Mouse (Mus musculus) stomach, embryonic 15.5 days (tissue): ENCODE data around the gene Adcy5. TPM values are rescaled to one million over a fixed set of nuclear protein-coding genes. Genes with fewer than 3 reads are reported as not detected.

Experiments
- ATAC-seq: fragments of 200-750 bp; cut with Nextera tagmentation; 2 replicates; pipeline ENCODE4 v1.8.0; 2017; ENCODE audit warnings: low read depth, moderate number of reproducible peaks, moderate TSS enrichment; ENCODE audit not compliant: insufficient read depth, low FRiP score
- H3K27ac ChIP-seq: fragments of 300-500 bp; sonication (generic); 2 replicates; pipeline ENCODE4 v1.5.1; 2015; ENCODE audit warnings: mild to moderate bottlenecking, inconsistent platforms
- H3K27me3 ChIP-seq: fragments of 300-500 bp; sonication (generic); replicated peaks from 2 replicates; pipeline ENCODE4 v1.6.1; 2015; ENCODE audit warnings: inconsistent platforms
- H3K36me3 ChIP-seq: fragments of 300-500 bp; sonication (generic); 2 replicates; pipeline ENCODE4 v1.6.1; 2015; ENCODE audit warnings: inconsistent platforms
- H3K4me1 ChIP-seq: fragments of 300-500 bp; sonication (generic); 2 replicates; pipeline ENCODE4 v1.6.1; 2015; ENCODE audit warnings: inconsistent platforms
- H3K4me2 ChIP-seq: fragments of 300-500 bp; sonication (generic); 2 replicates; pipeline ENCODE4 v1.6.1; 2015; ENCODE audit warnings: mild to moderate bottlenecking, inconsistent platforms
- H3K4me3 ChIP-seq: fragments of 300-500 bp; sonication (generic); replicated peaks from 2 replicates; pipeline ENCODE4 v1.5.1; 2015; ENCODE audit warnings: inconsistent platforms
- H3K9ac ChIP-seq: fragments of 300-500 bp; sonication (generic); 2 replicates; pipeline ENCODE4 v1.6.1; 2015; ENCODE audit warnings: inconsistent platforms
- H3K9me3 ChIP-seq: fragments of 300-500 bp; sonication (generic); 2 replicates; pipeline ENCODE4 v1.6.1; 2016; ENCODE audit warnings: inconsistent platforms
- WGBS: fragments of 180-500 bp; shearing (Covaris S2); methylation state at CpG from one replicate; pipeline ENCODE4 v1.1.7; 2015; 5-methylcytosine and 5-hydroxymethylcytosine counted together
- polyA plus RNA-seq: library from polyadenylated mRNA; unstranded; fragments of >200 nt; fragmentation: Nextera tagmentation; extraction: Ambion mirVana; gene quantifications from 2 replicates; pipeline ENCODE4 v1.2.1, GENCODE M21; 2015

Gene Adcy5
- polyA plus RNA-seq, 1 experiment from 2014 or later = 3.0 TPM

DNA sequence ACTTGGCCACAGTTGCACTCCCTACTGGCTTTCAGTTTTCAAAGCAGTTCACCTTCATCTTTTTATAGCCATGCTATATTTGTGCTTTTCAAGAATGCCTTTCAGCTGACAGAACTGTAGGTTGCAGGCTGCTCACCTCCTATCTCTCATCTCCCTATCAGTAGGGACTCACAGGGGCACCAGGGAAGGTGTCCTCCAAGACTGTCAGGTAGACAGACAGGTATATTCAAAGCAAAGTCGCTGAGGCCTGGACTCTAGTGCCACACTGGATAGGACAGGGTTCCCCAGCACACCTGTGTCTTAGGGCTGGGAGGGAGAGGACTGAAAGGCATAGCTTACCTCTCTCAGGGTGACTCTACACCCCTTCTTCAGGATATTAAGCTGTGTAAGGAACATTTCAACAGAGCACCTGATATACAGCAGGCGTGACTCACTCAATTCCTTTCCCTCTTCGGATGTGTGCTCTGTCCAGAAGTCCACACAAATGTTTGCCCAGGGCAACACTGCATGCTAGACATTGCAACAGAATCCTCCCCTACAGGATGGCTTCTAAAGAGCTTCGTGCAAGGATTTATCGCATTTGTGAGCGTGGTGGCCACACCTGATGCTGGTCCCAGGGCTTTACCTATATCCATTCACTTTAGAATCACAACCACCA, 153.9 kb downstream of the Adcy5 start:
- WGBS = 86% methylated on average over 6 of the region's 6 CpGs
- Histone ChIP-seq H3K9ac (no peak overlapping the region), H3K27ac (no peak overlapping the region), H3K4me2 (no peak overlapping the region), H3K27me3 (no peaks in the 10 kb centered on the region), H3K36me3 (peaks cover 3% of the 10 kb centered on the region; the same call in 1 of the 2 replicates), H3K4me3 (no peak overlapping the region), H3K9me3 (no peaks in the 10 kb centered on the region), H3K4me1 (no peaks in the 10 kb centered on the region)
- ATAC-seq = no peak

- Histone ChIP-seq H3K4me3 (no peak overlapping the region), H3K9ac (no peak overlapping the region), H3K36me3 (peaks cover 3% of the 10 kb centered on the region; the same call in 1 of the 2 replicates), H3K27ac (no peak overlapping the region), H3K9me3 (no peaks in the 10 kb centered on the region), H3K4me1 (no peaks in the 10 kb centered on the region), H3K27me3 (no peaks in the 10 kb centered on the region), H3K4me2 (no peak overlapping the region)
- 77% methylated on average over 4 of the region's 4 CpGs for WGBS
- no peak for ATAC-seq
Observed at GRCm38 (mm10) chr16:35309634-35310033, 155.0 kb downstream of the Adcy5 start.

- ATAC-seq = no peak
- H3K27ac ChIP-seq = no peak overlapping the region
- 14% methylated on average over 2 of the region's 2 CpGs for WGBS
- peaks cover 3% of the 10 kb centered on the region; the same call in 1 of the 2 replicates for H3K36me3 ChIP-seq
- H3K4me1 ChIP-seq = no peaks in the 10 kb centered on the region
- no peak overlapping the region for H3K4me3 ChIP-seq
- no peak overlapping the region for H3K4me2 ChIP-seq
- no peak overlapping the region for H3K9ac ChIP-seq
- H3K9me3 ChIP-seq = no peaks in the 10 kb centered on the region
- H3K27me3 ChIP-seq = no peaks in the 10 kb centered on the region
Observed at GRCm38 (mm10) chr16:35310551-35311110, 156.0 kb downstream of the Adcy5 start.

DNA sequence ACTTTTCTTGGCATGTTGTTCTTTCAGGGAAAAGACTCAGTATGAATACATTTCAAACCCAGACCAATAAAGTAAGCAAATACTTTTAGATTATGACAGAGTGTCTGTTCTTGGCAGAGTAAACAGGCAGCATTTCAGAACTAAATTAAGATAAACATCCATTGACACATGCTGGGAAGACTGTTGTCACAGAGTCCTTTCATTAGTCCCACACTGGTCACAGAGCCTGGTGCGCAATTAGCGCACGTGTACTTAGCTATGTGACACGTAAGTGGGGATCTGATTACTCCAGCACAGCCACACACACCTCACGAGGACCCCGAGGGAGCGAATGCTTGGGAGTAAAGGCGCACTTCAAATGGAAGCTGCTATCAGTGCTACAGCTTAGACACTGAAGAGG, 156.9 kb downstream of the Adcy5 start:
- H3K27ac ChIP-seq = no peak overlapping the region
- ATAC-seq = no peak
- WGBS = 58% methylated on average over 8 of the region's 8 CpGs

DNA sequence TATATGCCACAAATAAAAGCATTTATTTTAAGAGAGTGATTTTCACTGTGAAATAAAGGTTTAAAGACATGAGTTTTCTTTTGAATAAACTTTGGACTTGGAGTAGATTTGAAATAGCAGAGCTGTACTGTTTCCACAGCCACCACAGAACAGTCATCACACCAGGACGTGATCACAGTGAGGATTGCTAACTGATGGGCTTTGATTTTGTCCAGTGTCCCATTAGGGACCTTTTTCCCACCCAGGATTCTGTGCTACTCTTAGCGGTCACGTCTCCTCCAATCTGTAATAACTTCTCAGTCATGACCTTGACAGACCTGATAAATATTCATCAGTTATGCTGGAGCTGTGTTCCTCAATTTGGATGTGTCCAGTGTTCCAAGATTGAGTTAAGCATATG, 160.8 kb downstream of the Adcy5 start:
- H3K4me3 ChIP-seq = no peak overlapping the region
- 69% methylated on average over 3 of the region's 3 CpGs for WGBS
- no peak overlapping the region for H3K9ac ChIP-seq
- no peak overlapping the region for H3K27ac ChIP-seq
- no peaks in the 10 kb centered on the region for H3K9me3 ChIP-seq
- H3K4me2 ChIP-seq = no peak overlapping the region
- H3K4me1 ChIP-seq = no peaks in the 10 kb centered on the region
- no peak for ATAC-seq
- H3K36me3 ChIP-seq = peaks cover 3% of the 10 kb centered on the region; the same call in 1 of the 2 replicates
- no peaks in the 10 kb centered on the region for H3K27me3 ChIP-seq

More for the DNA sequence above, 156.9 kb downstream of the Adcy5 start:
- Histone ChIP-seq H3K9ac (no peak overlapping the region), H3K9me3 (no peaks in the 10 kb centered on the region), H3K27me3 (no peaks in the 10 kb centered on the region), H3K36me3 (peaks cover 3% of the 10 kb centered on the region; the same call in 1 of the 2 replicates), H3K4me2 (no peak overlapping the region), H3K4me1 (no peaks in the 10 kb centered on the region), H3K4me3 (no peak overlapping the region)

- Histone ChIP-seq H3K36me3 (peaks cover 3% of the 10 kb centered on the region; the same call in 1 of the 2 replicates), H3K4me1 (no peaks in the 10 kb centered on the region), H3K4me2 (no peak overlapping the region), H3K9ac (no peak overlapping the region), H3K27me3 (no peaks in the 10 kb centered on the region), H3K27ac (no peak overlapping the region), H3K4me3 (no peak overlapping the region), H3K9me3 (no peaks in the 10 kb centered on the region)
- no peak for ATAC-seq
Observed at GRCm38 (mm10) chr16:35316856-35317264, 162.2 kb downstream of the Adcy5 start.

DNA sequence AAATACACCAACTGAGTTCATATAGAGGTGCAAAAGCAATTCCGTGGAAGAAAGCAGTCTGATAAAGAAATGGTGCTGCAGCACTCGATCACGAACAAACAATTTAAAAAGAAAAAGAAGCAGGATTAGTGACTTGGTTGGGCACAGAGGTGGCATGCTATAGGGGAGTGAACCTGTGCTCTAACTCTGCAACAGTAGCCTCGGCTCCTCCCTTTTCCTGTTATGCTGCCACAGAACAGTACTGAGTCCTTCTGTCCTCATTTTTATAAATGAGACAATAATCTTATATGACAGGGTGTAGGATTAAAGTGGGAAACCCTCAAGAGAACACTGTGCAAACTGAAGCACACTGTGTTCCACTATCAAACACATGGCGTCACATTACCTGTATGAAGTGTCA, 162.8 kb downstream of the Adcy5 start:
- H3K27me3 ChIP-seq = no peaks in the 10 kb centered on the region
- H3K4me2 ChIP-seq = no peak overlapping the region
- WGBS = 84% methylated on average over 5 of the region's 5 CpGs
- no peak overlapping the region for H3K27ac ChIP-seq
- H3K9ac ChIP-seq = no peak overlapping the region
- no peak for ATAC-seq
- H3K36me3 ChIP-seq = peaks cover 3% of the 10 kb centered on the region; the same call in 1 of the 2 replicates
- no peaks in the 10 kb centered on the region for H3K4me1 ChIP-seq
- H3K4me3 ChIP-seq = no peak overlapping the region
- no peaks in the 10 kb centered on the region for H3K9me3 ChIP-seq

- H3K9me3 ChIP-seq = no peaks in the 10 kb centered on the region
- H3K9ac ChIP-seq = no peak overlapping the region
- H3K4me2 ChIP-seq = no peak overlapping the region
- ATAC-seq = no peak
- no peak overlapping the region for H3K27ac ChIP-seq
- no peaks in the 10 kb centered on the region for H3K4me1 ChIP-seq
- no peaks in the 10 kb centered on the region for H3K36me3 ChIP-seq
- H3K4me3 ChIP-seq = no peak overlapping the region
- WGBS = 61% methylated on average over 6 of the region's 6 CpGs
- H3K27me3 ChIP-seq = no peaks in the 10 kb centered on the region
Observed at GRCm38 (mm10) chr16:35318397-35318796, 163.7 kb downstream of the Adcy5 start.

DNA sequence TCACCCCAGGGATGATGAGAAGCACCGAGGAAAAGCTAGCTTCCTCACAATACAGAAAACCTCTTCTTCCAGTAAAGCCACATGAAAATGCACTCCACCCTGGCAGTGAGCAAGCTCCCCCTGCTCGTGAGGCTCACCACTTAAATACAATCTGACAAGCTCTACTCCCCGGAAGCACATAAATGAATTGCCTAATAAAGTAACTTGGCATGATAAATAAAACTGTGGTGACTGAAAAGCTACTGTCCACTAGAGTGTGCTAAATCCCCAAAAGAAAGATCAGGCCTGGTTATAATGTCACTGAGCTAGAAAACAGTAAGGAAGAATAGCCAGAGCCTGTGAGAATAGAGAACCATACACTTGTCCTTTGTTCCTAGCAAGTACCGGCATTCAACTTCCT, 164.7 kb downstream of the Adcy5 start:
- Histone ChIP-seq H3K27me3 (no peaks in the 10 kb centered on the region), H3K4me2 (no peak overlapping the region), H3K36me3 (no peaks in the 10 kb centered on the region; the same call in 1 of the 2 replicates), H3K4me3 (no peak overlapping the region), H3K9me3 (no peaks in the 10 kb centered on the region), H3K9ac (no peak overlapping the region), H3K4me1 (no peaks in the 10 kb centered on the region), H3K27ac (no peak overlapping the region)
- WGBS = 34% methylated on average over 4 of the region's 4 CpGs
- no peak for ATAC-seq

DNA sequence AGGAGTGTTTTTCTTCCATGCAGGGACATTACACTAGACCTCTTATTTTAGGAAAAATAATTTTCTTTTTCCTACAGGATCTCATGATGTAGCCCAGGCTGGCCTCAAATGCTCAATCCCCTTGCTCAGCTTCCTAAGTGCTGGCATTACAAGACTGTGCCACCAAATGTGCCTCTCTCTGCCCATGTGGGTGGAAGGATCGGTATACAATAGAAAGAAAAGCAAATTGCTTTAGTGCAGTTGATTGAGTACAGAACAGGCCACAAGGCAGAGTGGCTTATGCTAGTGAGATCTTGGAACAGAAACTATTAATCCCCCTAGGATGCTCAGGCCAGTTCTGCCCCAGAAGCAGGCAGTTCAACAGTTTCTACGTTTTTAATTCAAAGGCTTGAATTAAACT, 165.1 kb downstream of the Adcy5 start:
- H3K9me3 ChIP-seq = no peaks in the 10 kb centered on the region
- no peaks in the 10 kb centered on the region for H3K27me3 ChIP-seq
- 85% methylated on average over 2 of the region's 2 CpGs for WGBS
- no peak overlapping the region for H3K4me3 ChIP-seq
- no peak for ATAC-seq
- H3K9ac ChIP-seq = no peak overlapping the region
- no peaks in the 10 kb centered on the region; the same call in 1 of the 2 replicates for H3K36me3 ChIP-seq
- no peak overlapping the region for H3K27ac ChIP-seq
- H3K4me1 ChIP-seq = no peaks in the 10 kb centered on the region
- no peak overlapping the region for H3K4me2 ChIP-seq

DNA sequence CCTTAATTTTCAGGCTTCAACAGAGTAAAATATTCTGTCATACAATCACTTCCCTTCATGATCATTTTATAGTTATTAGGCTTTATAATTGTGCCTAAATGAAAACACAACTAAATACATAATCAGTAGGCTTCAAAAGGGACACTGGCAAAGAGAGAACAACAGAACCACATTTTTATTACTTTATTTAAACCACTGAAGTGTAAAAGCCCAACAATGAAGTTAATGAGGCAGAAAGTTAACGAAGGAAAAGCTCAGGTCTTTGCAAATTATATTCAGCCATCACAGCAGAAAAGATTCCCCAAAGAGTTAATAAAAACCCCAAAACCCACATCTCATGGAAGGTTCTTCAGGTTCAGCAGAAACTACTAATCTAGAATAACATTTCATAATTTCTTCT, 175.8 kb downstream of the Adcy5 start:
- Histone ChIP-seq H3K4me3 (no peak overlapping the region), H3K27me3 (no peaks in the 10 kb centered on the region), H3K27ac (no peak overlapping the region), H3K4me2 (no peak overlapping the region), H3K9me3 (no peaks in the 10 kb centered on the region; the same call in 1 of the 2 replicates), H3K4me1 (no peaks in the 10 kb centered on the region), H3K36me3 (no peaks in the 10 kb centered on the region), H3K9ac (no peak overlapping the region)
- WGBS = 85% methylated on average over 1 of the region's 1 CpGs
- no peak for ATAC-seq
